Mouse (Mus musculus) A20 (cell line): ENCODE measurements around the gene Ctc1.
A peak's percentile ranks its signal among the peaks of the same experiment; 100 is the strongest.

Source experiments
- DNase-seq: peaks from one replicate; pipeline ENCODE4 v3.0.0-alpha.2; 2011; ENCODE audit warnings: low read depth, low spot score

The Ctc1 gene

GRCm38 (mm10) chr11:69047592-69047991 is 31.9 kb downstream of the Ctc1 start:
- no peak for DNase-seq

DNA sequence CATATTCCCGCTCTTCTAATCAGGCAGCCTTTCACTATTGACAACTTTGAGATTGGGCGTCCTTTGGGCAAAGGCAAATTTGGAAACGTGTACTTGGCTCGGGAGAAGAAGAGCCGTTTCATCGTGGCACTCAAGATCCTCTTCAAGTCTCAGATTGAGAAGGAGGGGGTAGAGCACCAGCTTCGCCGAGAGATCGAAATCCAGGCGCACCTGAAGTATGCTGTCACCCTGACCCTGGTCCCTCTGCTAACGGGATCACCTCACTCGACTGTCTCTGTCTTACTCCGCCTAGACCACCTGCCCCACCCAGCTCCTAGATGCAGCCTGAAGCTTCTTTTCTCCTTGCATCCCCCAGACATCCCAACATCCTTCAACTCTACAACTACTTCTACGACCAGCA is 32.4 kb downstream of the Ctc1 start:
- no peak for DNase-seq

GRCm38 (mm10) chr11:69050748-69051147 is 35.0 kb downstream of the Ctc1 start:
- no peak for DNase-seq

- DNase-seq = no peak
Observed at GRCm38 (mm10) chr11:69051771-69052170, 36.1 kb downstream of the Ctc1 start.

- no peak for DNase-seq
Observed at GRCm38 (mm10) chr11:69052824-69053421, 37.2 kb downstream of the Ctc1 start.

DNA sequence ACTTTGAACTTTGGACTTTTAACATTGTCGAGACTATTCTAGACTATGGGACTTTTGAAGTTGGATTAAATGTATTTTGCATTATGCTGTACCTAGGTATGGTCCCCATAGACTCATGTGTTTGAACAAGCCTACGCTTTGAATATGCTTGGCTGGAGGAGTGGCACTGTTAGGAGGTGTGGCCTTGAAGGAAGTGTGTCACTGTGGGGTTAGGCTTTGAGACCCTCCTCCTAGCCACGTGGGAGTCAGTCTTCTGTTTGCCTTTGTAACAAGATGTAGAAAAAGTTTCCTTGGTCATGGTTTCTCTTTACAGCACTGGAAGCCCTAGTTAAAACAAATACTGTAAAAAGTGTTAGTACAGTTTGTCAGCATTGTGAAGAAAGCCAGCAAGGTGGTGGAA is 38.1 kb downstream of the Ctc1 start:
- no peak for DNase-seq

DNA sequence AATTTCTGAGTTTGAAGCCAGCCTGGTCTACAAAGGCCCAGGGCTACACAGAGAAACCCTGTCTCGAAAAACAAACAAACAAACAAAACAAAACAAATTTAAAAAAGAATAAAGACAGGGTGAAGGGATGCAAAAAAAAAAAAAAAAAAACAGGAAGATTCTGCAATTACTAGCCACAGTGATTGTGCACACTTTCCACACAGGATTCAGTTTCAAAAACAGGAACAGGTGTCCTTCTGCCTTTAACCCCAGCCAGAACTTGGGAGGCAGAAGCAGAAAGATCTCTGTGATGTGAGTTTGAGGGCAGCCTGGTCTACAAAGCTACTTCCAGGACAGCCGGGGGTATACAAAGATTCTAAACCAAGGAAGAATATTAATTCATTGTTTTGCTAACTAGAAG is 42.6 kb downstream of the Ctc1 start:
- DNase-seq = no peak

- DNase-seq = peak; percentile 49
Observed at GRCm38 (mm10) chr11:69058729-69059356, 43.1 kb downstream of the Ctc1 start.

DNA sequence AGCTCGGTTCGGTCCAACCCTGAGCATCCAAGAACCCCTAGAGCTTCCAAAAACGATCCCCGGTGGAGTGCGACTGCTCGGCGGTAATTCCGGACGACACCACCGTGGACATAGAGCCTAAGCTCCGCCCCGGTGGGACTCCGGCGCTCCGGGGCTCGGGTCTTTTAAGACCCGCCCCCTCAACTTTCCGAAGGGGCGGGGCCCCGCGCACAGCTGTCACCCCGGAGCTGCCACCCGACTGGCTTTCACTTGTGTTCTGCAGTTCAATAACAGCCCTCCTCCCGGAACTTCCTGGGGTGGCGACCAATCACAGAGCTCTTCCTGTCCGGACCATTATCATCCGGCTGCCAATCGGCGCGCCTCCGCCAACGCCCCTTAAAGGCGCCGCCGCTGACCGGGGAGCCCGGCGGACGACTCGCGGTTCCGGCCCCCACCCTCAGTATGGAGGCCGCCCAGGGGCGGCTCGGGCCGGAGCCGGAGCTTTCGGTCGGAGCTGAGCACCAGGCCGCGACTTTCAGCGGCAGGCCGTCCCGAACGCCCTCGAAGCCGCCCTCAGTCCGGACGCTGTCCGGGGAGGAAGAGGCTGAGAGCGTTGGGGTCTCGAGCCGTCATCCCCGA is 43.8 kb downstream of the Ctc1 start, which contains the start of gene Borcs6:
Borcs6 (plus strand) TSS at position 361 of the 618 bp plus-strand sequence.
- peak; percentile 97 for DNase-seq

DNA sequence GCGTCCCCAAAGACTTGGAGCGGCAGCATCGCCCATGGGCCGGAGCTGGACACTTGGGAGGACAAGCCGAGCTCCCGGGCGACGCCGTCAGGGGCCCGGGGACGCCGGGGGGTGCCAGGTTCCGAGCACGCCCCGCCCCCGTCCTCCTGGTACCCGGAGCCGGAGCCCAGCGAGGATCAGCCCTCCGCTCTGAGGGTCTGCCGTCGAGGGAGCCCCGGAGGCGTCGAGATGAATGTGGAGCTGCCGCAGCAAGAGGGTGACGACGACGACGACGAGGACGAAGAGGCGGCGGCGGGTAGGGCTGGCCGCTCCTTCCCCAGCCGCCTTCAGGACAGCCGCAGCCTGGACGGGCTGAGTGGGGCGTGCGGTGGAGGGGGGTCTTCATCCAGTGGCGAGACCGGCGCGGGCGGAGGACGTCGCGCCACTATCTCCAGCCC is 44.3 kb downstream of the Ctc1 start:
- DNase-seq = no peak

GRCm38 (mm10) chr11:69060448-69061254 is 44.9 kb downstream of the Ctc1 start:
- peak; percentile 67 for DNase-seq

- DNase-seq = no peak
Observed at GRCm38 (mm10) chr11:69061255-69061912, 45.7 kb downstream of the Ctc1 start.

DNA sequence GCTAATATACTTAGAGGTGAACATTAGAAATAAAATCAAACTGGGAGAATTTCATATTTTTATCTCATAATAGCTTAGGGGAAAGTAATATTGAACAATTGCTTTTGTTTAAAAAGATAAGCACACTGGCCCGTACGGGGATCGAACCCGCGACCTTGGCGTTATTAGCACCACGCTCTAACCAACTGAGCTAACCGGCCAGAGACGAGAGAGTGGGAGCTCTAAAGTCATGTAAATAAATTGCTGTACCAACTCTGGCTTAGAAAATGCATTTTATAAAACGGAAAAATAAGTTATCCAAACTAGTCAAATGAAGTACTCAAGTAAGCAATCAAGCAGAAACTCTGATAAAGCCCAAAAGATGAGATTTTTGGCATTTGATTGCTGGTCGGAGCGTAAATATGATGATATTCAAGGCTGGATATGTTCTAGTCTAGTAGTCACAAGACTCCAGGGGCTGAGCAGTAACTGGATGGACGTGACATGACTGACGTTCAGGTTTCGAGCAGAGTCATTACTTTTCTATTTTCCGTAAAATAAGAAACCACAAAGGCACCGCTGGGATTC is 46.6 kb downstream of the Ctc1 start:
- peak; percentile 82 for DNase-seq

DNA sequence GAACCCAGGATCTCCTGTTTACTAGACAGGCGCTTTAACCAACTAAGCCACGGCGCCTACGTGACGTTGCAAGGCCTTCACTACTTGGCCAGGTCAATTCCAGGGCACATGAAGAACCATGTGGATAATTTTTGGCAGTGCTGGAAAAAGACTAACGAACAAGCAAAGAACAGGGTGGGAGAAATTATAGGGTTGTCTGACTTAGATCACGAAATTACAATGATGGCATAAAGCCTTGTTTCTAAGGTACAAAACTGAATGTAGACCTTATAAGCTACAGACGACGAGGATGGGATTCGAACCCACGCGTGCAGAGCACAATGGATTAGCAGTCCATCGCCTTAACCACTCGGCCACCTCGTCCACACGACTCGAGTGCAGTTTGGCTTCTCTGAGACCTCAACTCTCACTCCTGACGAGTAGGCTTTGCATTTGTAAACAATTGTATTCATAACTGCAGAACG is 47.1 kb downstream of the Ctc1 start:
- DNase-seq = peak; percentile 95

GRCm38 (mm10) chr11:69063413-69064201 is 47.9 kb downstream of the Ctc1 start:
- DNase-seq = peak; percentile 86

- DNase-seq = peak; percentile 8
Observed at GRCm38 (mm10) chr11:69064259-69065133, 48.8 kb downstream of the Ctc1 start.

DNA sequence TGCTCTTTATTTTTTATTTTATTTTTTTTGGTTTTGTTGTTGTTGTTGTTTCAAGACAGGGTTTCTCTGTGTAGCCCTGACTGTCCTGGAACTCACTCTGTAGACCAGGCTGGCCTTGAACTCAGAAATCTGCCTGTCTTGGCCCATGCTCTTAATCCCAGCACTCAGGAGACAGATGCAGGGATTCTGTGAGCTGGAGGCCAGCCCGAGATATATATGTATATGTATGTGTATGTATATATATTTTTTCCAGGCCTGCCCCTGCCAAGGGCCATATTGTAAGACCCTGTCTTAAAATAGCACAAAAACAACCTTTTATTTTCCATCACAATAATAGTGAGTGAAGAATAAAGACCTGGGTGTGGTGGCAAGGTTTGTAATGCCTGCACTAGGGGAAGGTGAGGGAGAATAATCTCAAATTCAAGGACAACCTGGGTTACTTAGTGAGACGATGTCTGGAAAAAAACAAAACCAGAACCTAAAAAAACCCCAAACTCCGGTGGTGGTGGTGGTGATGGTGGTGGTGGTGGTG is 49.7 kb downstream of the Ctc1 start:
- DNase-seq = no peak

DNA sequence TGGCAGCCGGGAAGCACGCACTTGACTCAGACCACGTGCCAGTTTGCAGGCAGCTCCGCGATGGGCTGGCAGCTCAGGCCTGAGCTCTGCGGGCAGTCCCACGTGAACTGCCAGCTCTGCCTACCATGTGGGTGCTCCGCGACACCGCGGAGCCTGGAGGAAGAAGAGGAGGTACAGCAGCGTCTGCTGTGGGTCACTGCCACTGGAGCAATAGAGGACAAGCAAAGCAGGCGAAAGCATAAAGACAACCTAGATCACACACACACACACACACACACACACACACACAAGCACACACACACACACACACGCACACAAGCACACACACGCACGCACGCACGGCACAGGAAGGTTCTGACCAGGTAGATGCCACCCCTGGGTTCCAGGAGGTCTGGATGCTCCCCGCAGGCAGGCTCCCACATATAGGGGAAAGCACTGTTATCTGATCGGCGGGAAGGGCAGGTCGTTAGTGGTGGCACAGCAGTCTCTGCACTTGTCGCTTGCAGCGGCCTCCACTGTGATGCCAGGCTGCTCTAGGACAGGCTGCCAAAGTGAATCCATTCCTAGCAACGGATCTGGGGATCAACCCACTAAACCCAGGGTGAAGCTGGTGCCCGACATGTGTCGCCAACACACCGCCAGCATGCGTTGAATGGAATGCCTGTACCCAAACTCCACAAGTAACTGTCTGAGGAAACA is 50.6 kb downstream of the Ctc1 start:
- DNase-seq = no peak
